Comparison of ENCODE assay signal across 19 mouse cellular contexts in the genomic region with DNA sequence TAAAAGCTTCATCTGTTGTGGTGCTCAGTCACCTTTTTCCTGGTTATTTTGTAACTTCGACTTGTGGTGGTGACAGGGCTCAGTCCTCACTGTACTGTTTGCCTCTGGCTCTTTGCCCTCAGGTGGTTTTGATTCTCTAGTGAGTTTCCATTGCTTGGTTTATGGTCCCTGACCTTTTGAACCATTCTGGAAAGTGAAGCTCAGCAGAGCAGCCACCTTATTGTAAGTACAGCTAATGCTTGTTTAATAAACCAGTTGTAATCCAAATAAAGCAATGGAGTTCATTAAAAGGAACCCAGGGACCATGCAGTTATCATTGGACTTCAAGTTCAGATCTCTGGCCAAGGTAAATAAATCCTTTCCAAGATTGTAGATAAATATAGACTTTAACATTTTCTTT. TPM values are rescaled to one million over a fixed set of nuclear protein-coding genes. Genes with fewer than 3 reads are reported as not detected.
DNase-seq lines count a peak whose midpoint lies in the region; ATAC-seq lines count a peak whose summit lies in the region.
"Had no signal": no experiment of that assay in that cellular context is flagged by ENCODE, and none has a peak within 500 bp of the region (broad histone marks: within the 10 kb centered on the region; RNA-seq: fewer than 3 reads in every experiment).

No protein-coding gene starts in this region.

- DNase-seq in adrenal gland, adult 2 months = peak; percentile 56
- no peak for DNase-seq in adrenal gland, postnatal 4 days (ENCODE audit: low spot score in 2 of 2)
- DNase-seq in liver, embryonic 13.5 days = no peak
- DNase-seq in adrenal gland, postnatal 10 days = peak; percentile 54
- DNase-seq in kidney, postnatal 10 days = peak; percentile 14
- DNase-seq in Muller cell, postnatal 12 days (ENCODE audit: inconsistent ontology term) = no peak
- DNase-seq in midbrain, embryonic 11.5 days (ENCODE audit: low spot score, missing footprints) = no peak
- DNase-seq: cerebellum, adult 9-10 months; right cerebral cortex, adult 18-20 months had no signal

- H3K27ac ChIP-seq in liver, embryonic 13.5 days = no peak overlapping the region
- H3K27ac ChIP-seq in liver, embryonic 12.5 days = no peak overlapping the region
- H3K27ac ChIP-seq in midbrain, embryonic 11.5 days (ENCODE audit: low read depth, low read length) = no peak overlapping the region
- H3K27ac ChIP-seq: embryonic facial prominence, embryonic 15.5 days; forebrain, embryonic 13.5 days; hindbrain, embryonic 13.5 days; layer of hippocampus, adult 2 months; macrophage; neural tube, embryonic 13.5 days had no signal

- no peak overlapping the region for H3K4me3 ChIP-seq in liver, embryonic 13.5 days (replicated peaks)
- no peak overlapping the region for H3K4me3 ChIP-seq in liver, embryonic 12.5 days
- no peak overlapping the region for H3K4me3 ChIP-seq in midbrain, embryonic 11.5 days (ENCODE audit: low read depth, low read length)
- H3K4me3 ChIP-seq: embryonic facial prominence, embryonic 15.5 days; forebrain, embryonic 13.5 days; hindbrain, embryonic 13.5 days; layer of hippocampus, adult 2 months; neural tube, embryonic 13.5 days had no signal

- 28% methylated on average over 1 of the region's 1 CpGs for WGBS in liver, embryonic 13.5 days (ENCODE audit: insufficient replicate concordance)
- 28% methylated on average over 1 of the region's 1 CpGs for WGBS in liver, embryonic 12.5 days (ENCODE audit: insufficient replicate concordance)
- WGBS in midbrain, embryonic 11.5 days = 68% methylated on average over 1 of the region's 1 CpGs

- no peaks in the 10 kb centered on the region for H3K36me3 ChIP-seq in liver, embryonic 13.5 days
- H3K36me3 ChIP-seq in liver, embryonic 12.5 days = no peaks in the 10 kb centered on the region
- H3K36me3 ChIP-seq in midbrain, embryonic 11.5 days (ENCODE audit: control insufficient read depth, insufficient read depth, low read length) = no peaks in the 10 kb centered on the region
- H3K36me3 ChIP-seq: embryonic facial prominence, embryonic 15.5 days; hindbrain, embryonic 13.5 days; neural tube, embryonic 13.5 days had no signal

- no peak overlapping the region for H3K9ac ChIP-seq in liver, embryonic 13.5 days
- H3K9ac ChIP-seq in liver, embryonic 12.5 days = no peak overlapping the region
- H3K9ac ChIP-seq in midbrain, embryonic 11.5 days (ENCODE audit: low read length) = no peak overlapping the region
- H3K9ac ChIP-seq: embryonic facial prominence, embryonic 15.5 days; forebrain, embryonic 13.5 days; hindbrain, embryonic 13.5 days; neural tube, embryonic 13.5 days had no signal

- no peaks in the 10 kb centered on the region for H3K4me1 ChIP-seq in liver, embryonic 13.5 days (replicated peaks)
- H3K4me1 ChIP-seq in liver, embryonic 12.5 days = no peaks in the 10 kb centered on the region
- no peaks in the 10 kb centered on the region for H3K4me1 ChIP-seq in midbrain, embryonic 11.5 days (ENCODE audit: control insufficient read depth, insufficient read depth, low read length)
- H3K4me1 ChIP-seq: embryonic facial prominence, embryonic 15.5 days; forebrain, embryonic 13.5 days; hindbrain, embryonic 13.5 days; neural tube, embryonic 13.5 days had no signal

- no peak overlapping the region for H3K4me2 ChIP-seq in liver, embryonic 13.5 days
- H3K4me2 ChIP-seq in liver, embryonic 12.5 days = no peak overlapping the region
- H3K4me2 ChIP-seq in midbrain, embryonic 11.5 days = no peak overlapping the region
- H3K4me2 ChIP-seq: embryonic facial prominence, embryonic 15.5 days; forebrain, embryonic 13.5 days; heart, embryonic 11.5 days; hindbrain, embryonic 13.5 days; neural tube, embryonic 13.5 days had no signal

- no peaks in the 10 kb centered on the region for H3K27me3 ChIP-seq in liver, embryonic 13.5 days
- no peaks in the 10 kb centered on the region for H3K27me3 ChIP-seq in liver, embryonic 12.5 days (replicated peaks)
- no peaks in the 10 kb centered on the region for H3K27me3 ChIP-seq in midbrain, embryonic 11.5 days (ENCODE audit: control insufficient read depth, insufficient read depth, low read length)
- H3K27me3 ChIP-seq: embryonic facial prominence, embryonic 15.5 days; forebrain, embryonic 13.5 days; hindbrain, embryonic 13.5 days; neural tube, embryonic 13.5 days had no signal

- no peaks in the 10 kb centered on the region for H3K9me3 ChIP-seq in liver, embryonic 13.5 days (replicated peaks)
- H3K9me3 ChIP-seq in liver, embryonic 12.5 days (replicated peaks) = no peaks in the 10 kb centered on the region
- H3K9me3 ChIP-seq in midbrain, embryonic 11.5 days (ENCODE audit: control insufficient read depth, low read length) = no peaks in the 10 kb centered on the region
- H3K9me3 ChIP-seq: embryonic facial prominence, embryonic 15.5 days; forebrain, embryonic 13.5 days; hindbrain, embryonic 13.5 days; neural tube, embryonic 13.5 days had no signal

- peak; percentile 54; the same call in 1 of the 2 replicates for ATAC-seq in liver, embryonic 13.5 days (ENCODE audit: low read depth)
- ATAC-seq in liver, embryonic 12.5 days = no peak
- no peak for ATAC-seq in midbrain, embryonic 11.5 days (ENCODE audit: low FRiP score)
- ATAC-seq: forebrain, embryonic 13.5 days had no signal

RNA-seq across cellular contexts. Expression of a gene that starts 11.3 kb away (rescaled TPM):
- total RNA-seq in adrenal gland, adult 2 months (2021) = 1 to 10 TPM in 1 of 2 experiments, under 1 TPM in 1; 0.90 to 1.6 TPM
- not detected in 2 replicates for polyA plus RNA-seq in adrenal gland, adult 2 months (2012; rRNA removed)
- total RNA-seq in adrenal gland, postnatal 4 days (2021) = 10 to 100 TPM in 1 of 2 experiments, under 1 TPM in 1; 0.62 to 17.0 TPM
- 0.46 and 0.51 TPM in 2 replicates for polyA plus RNA-seq in liver, embryonic 13.5 days (2015; fragmentation: Nextera tagmentation; extraction: Ambion mirVana)
- polyA plus RNA-seq in liver, embryonic 12.5 days (2016; fragmentation: Nextera tagmentation; extraction: Ambion mirVana) = 0.13 TPM in 1 of 2 replicates, not detected in the other
- total RNA-seq in adrenal gland, postnatal 10 days (2021) = 10 to 100 TPM; 26.1 to 61.2 TPM
- not detected in 2 replicates for polyA plus RNA-seq in midbrain, embryonic 11.5 days (2014; fragmentation: Nextera tagmentation; extraction: Ambion mirVana)
- total RNA-seq: midbrain, postnatal 0 days had no signal
- polyA plus RNA-seq: embryonic facial prominence, embryonic 15.5 days; forebrain, embryonic 13.5 days; heart, embryonic 11.5 days; hindbrain, embryonic 13.5 days; macrophage; midbrain, postnatal 0 days; neural tube, embryonic 13.5 days; thymus, postnatal 0 days had no signal

Comparison
In these comparisons a context has a peak if more than half of its experiments do, and no peak if none do; other contexts are left out.
1. DNase-seq: peak in adrenal gland, adult 2 months (single experiment), adrenal gland, postnatal 10 days (single experiment) and kidney, postnatal 10 days (single experiment); none in adrenal gland, postnatal 4 days (0 of 2), liver, embryonic 13.5 days (single experiment), Muller cell, postnatal 12 days (single experiment) and midbrain, embryonic 11.5 days (single experiment).